Mouse (Mus musculus): ENCODE measurements around the gene Zfhx3.

Gene Zfhx3

GRCm38 (mm10) chr8:108750806-108751205 is 808.4 kb downstream of the Zfhx3 start:
- DNase-seq (ENCODE audit: low spot score): no peak

- no peak for DNase-seq (ENCODE audit: low spot score)
Observed at GRCm38 (mm10) chr8:108754556-108754955, 812.1 kb downstream of the Zfhx3 start.

- no peak for DNase-seq (ENCODE audit: low spot score)
Observed at GRCm38 (mm10) chr8:108755400-108756325, 813.2 kb downstream of the Zfhx3 start.

- peak; percentile 26 for DNase-seq (ENCODE audit: low spot score)
Observed at GRCm38 (mm10) chr8:108759511-108760330, 817.3 kb downstream of the Zfhx3 start.

GRCm38 (mm10) chr8:108760745-108761144 is 818.3 kb downstream of the Zfhx3 start:
- DNase-seq (ENCODE audit: low spot score): no peak

- DNase-seq (ENCODE audit: low spot score): no peak
Observed at GRCm38 (mm10) chr8:108762567-108762966, 820.1 kb downstream of the Zfhx3 start.

GRCm38 (mm10) chr8:108764403-108765194 is 822.2 kb downstream of the Zfhx3 start:
- no peak for DNase-seq (ENCODE audit: low spot score)

GRCm38 (mm10) chr8:108766102-108766501 is 823.7 kb downstream of the Zfhx3 start:
- no peak for DNase-seq (ENCODE audit: low spot score)

- no peak for DNase-seq (ENCODE audit: low spot score)
Observed at GRCm38 (mm10) chr8:108768051-108768450, 825.6 kb downstream of the Zfhx3 start.

GRCm38 (mm10) chr8:108770334-108770733 is 827.9 kb downstream of the Zfhx3 start:
- DNase-seq (ENCODE audit: low spot score): no peak

GRCm38 (mm10) chr8:108773436-108773835 is 831.0 kb downstream of the Zfhx3 start:
- no peak for DNase-seq (ENCODE audit: low spot score)

- DNase-seq (ENCODE audit: low spot score): no peak
Observed at GRCm38 (mm10) chr8:108778063-108778462, 835.6 kb downstream of the Zfhx3 start.

- DNase-seq (ENCODE audit: low spot score): no peak
Observed at GRCm38 (mm10) chr8:108778551-108778950, 836.1 kb downstream of the Zfhx3 start.

- no peak for DNase-seq (ENCODE audit: low spot score)
Observed at GRCm38 (mm10) chr8:108780766-108781165, 838.3 kb downstream of the Zfhx3 start.

- DNase-seq (ENCODE audit: low spot score): no peak
Observed at GRCm38 (mm10) chr8:108781192-108781591, 838.7 kb downstream of the Zfhx3 start.

- no peak for DNase-seq (ENCODE audit: low spot score)
Observed at GRCm38 (mm10) chr8:108783155-108783554, 840.7 kb downstream of the Zfhx3 start.

- DNase-seq (ENCODE audit: low spot score): no peak
Observed at GRCm38 (mm10) chr8:108788156-108788761, 845.8 kb downstream of the Zfhx3 start.

- no peak for DNase-seq (ENCODE audit: low spot score)
Observed at GRCm38 (mm10) chr8:108788762-108789157, 846.3 kb downstream of the Zfhx3 start.

- DNase-seq (ENCODE audit: low spot score): no peak
Observed at GRCm38 (mm10) chr8:108790559-108791293, 848.3 kb downstream of the Zfhx3 start.

- no peak for DNase-seq (ENCODE audit: low spot score)
Observed at GRCm38 (mm10) chr8:108796076-108796475, 853.6 kb downstream of the Zfhx3 start.

- no peak for DNase-seq (ENCODE audit: low spot score)
Observed at GRCm38 (mm10) chr8:108796882-108797281, 854.4 kb downstream of the Zfhx3 start.

All from T-cell, adult 2 months (primary cell).